Mouse (Mus musculus) CH12.LX (cell line): ENCODE measurements around the gene Rusc2. TPM values are rescaled to one million over a fixed set of nuclear protein-coding genes. Genes with fewer than 3 reads are reported as not detected.

Source experiments
- DNase-seq: peaks from one replicate; pipeline ENCODE4 v3.0.0-alpha.2; 2013; ENCODE audit errors: extremely low read depth
- H3K27ac ChIP-seq: 2 replicates; pipeline ENCODE4 v1.5.1; 2012; ENCODE audit warnings: low read depth, mild to moderate bottlenecking, control low read depth, moderate library complexity; ENCODE audit not compliant: insufficient read depth
- H3K27me3 ChIP-seq: replicated peaks from 2 replicates; pipeline ENCODE3; 2012; ENCODE audit warnings: inconsistent platforms
- H3K36me3 ChIP-seq, 2 experiments: replicated peaks in 1 of 2; 2 replicates each; pipeline versions ENCODE3 to v1.6.1; 2012; ENCODE audit warnings: inconsistent platforms in 1 of 2, low read length in 1 of 2, mild to moderate bottlenecking in 1 of 2, mixed read lengths in 1 of 2, moderate library complexity in 1 of 2; ENCODE audit not compliant: control insufficient read depth in 1 of 2, insufficient read depth in 1 of 2
- H3K4me1 ChIP-seq, 2 experiments: 2 replicates each; pipeline ENCODE4 v1.6.1; 2012; ENCODE audit warnings: inconsistent platforms in 1 of 2, moderate library complexity in 1 of 2; ENCODE audit not compliant: insufficient read depth in 2 of 2, control insufficient read depth in 1 of 2
- H3K4me2 ChIP-seq: 2 replicates; pipeline ENCODE4 v1.6.1; 2012; ENCODE audit warnings: low read depth, mild to moderate bottlenecking, control low read depth; ENCODE audit not compliant: poor library complexity, insufficient read depth, severe bottlenecking
- H3K4me3 ChIP-seq, 3 experiments: fragments of 150-350 bp in 1 of 3; sonication (generic) in 1 of 3; replicated peaks in 1 of 3; 2 replicates each; pipeline versions ENCODE3 to v1.5.1; 2011 to 2012; ENCODE audit warnings: low read depth in 2 of 3, low read length in 2 of 3, mild to moderate bottlenecking in 2 of 3, moderate library complexity in 2 of 3, control low read depth in 1 of 3, improper control_type of control experiment in 1 of 3, inconsistent platforms in 1 of 3, mixed read lengths in 1 of 3; ENCODE audit not compliant: poor library complexity in 1 of 3
- H3K79me2 ChIP-seq: replicated peaks from 2 replicates; pipeline ENCODE4 v1.6.1; 2012; ENCODE audit warnings: mild to moderate bottlenecking, moderate library complexity; ENCODE audit not compliant: control insufficient read depth, poor library complexity, insufficient read depth, severe bottlenecking; ENCODE audit errors: extremely low read depth
- H3K9ac ChIP-seq: 2 replicates; pipeline ENCODE4 v1.6.1; 2012; ENCODE audit warnings: low read depth, mild to moderate bottlenecking, control low read depth, moderate library complexity; ENCODE audit not compliant: insufficient read depth
- H3K9me3 ChIP-seq: replicated peaks from 2 replicates; pipeline ENCODE3; 2012; ENCODE audit warnings: low read length, inconsistent platforms, mixed read lengths
- BHLHE40 ChIP-seq: IDR thresholded peaks from 2 replicates; pipeline ENCODE4 v1.6.1; 2011; ENCODE audit warnings: mild to moderate bottlenecking, low read depth, low read length, improper control_type of control experiment
- CTCF ChIP-seq, 2 experiments: IDR thresholded peaks in 1 of 2; conservative IDR thresholded peaks in 1 of 2; 2 replicates each; pipeline ENCODE4 v1.5.1; 2011 to 2012; ENCODE audit warnings: low read depth in 2 of 2, low read length in 2 of 2, improper control_type of control experiment in 1 of 2, inconsistent platforms in 1 of 2, mild to moderate bottlenecking in 1 of 2, moderate library complexity in 1 of 2
- E2F4 ChIP-seq: IDR thresholded peaks from 2 replicates; pipeline ENCODE4 v1.6.1; 2011; ENCODE audit warnings: low read depth, low read length, improper control_type of control experiment; ENCODE audit not compliant: insufficient replicate concordance
- ELF1 ChIP-seq: IDR thresholded peaks from 2 replicates; pipeline ENCODE4 v1.6.1; 2014; ENCODE audit warnings: low read depth, mild to moderate bottlenecking, inconsistent platforms, low read length, improper control_type of control experiment
- EP300 ChIP-seq: IDR thresholded peaks from 2 replicates; pipeline ENCODE4 v1.6.1; 2011; ENCODE audit warnings: low read length, improper control_type of control experiment
- ETS1 ChIP-seq: conservative IDR thresholded peaks from 2 replicates; pipeline ENCODE4 v1.6.1; 2012; ENCODE audit warnings: low read depth, mild to moderate bottlenecking, inconsistent platforms, low read length, improper control_type of control experiment, moderate library complexity
- JUN ChIP-seq: IDR thresholded peaks from 2 replicates; pipeline ENCODE4 v1.6.1; 2011; ENCODE audit warnings: low read depth, mild to moderate bottlenecking, low read length, improper control_type of control experiment, moderate library complexity; ENCODE audit not compliant: insufficient read depth
- JUND ChIP-seq: conservative IDR thresholded peaks from 2 replicates; pipeline ENCODE4 v1.6.1; 2011; ENCODE audit warnings: low read depth, low read length, improper control_type of control experiment
- KAT2A ChIP-seq: IDR thresholded peaks from 2 replicates; pipeline ENCODE4 v1.6.1; 2012; ENCODE audit warnings: low read length, improper control_type of control experiment, inconsistent platforms; ENCODE audit not compliant: insufficient replicate concordance
- MAZ ChIP-seq: IDR thresholded peaks from 2 replicates; pipeline ENCODE4 v1.6.1; 2012; ENCODE audit warnings: low read depth, mild to moderate bottlenecking, inconsistent platforms, low read length, improper control_type of control experiment, moderate library complexity
- MEF2A ChIP-seq: IDR thresholded peaks from 2 replicates; pipeline ENCODE4 v1.6.1; 2014; ENCODE audit warnings: low read depth, mild to moderate bottlenecking, inconsistent platforms, low read length, improper control_type of control experiment, borderline replicate concordance
- MXI1 ChIP-seq: IDR thresholded peaks from 2 replicates; pipeline ENCODE4 v1.6.1; 2011; ENCODE audit warnings: mild to moderate bottlenecking, low read depth, low read length, improper control_type of control experiment
- PAX5 ChIP-seq: IDR thresholded peaks from 2 replicates; pipeline ENCODE4 v1.6.1; 2012; ENCODE audit warnings: low read length, inconsistent platforms, mixed read lengths
- POLR2A ChIP-seq: IDR thresholded peaks from 2 replicates; pipeline ENCODE4 v1.6.1; 2011; ENCODE audit warnings: low read depth, mild to moderate bottlenecking, improper control_type of control experiment, low read length
- POLR2AphosphoS2 ChIP-seq: IDR thresholded peaks from 2 replicates; pipeline ENCODE4 v1.6.1; 2011; ENCODE audit warnings: low read depth, low read length, improper control_type of control experiment
- RCOR1 ChIP-seq: conservative IDR thresholded peaks from 2 replicates; pipeline ENCODE4 v1.6.1; 2012; ENCODE audit warnings: low read depth, mild to moderate bottlenecking, inconsistent platforms, low read length, improper control_type of control experiment
- USF1 ChIP-seq: IDR thresholded peaks from 2 replicates; pipeline ENCODE4 v1.6.1; 2014; ENCODE audit warnings: low read depth, mild to moderate bottlenecking, inconsistent platforms, low read length, improper control_type of control experiment
- dilution Hi-C: fragments of 300-500 bp; cut with MboI; formaldehyde crosslinking; loops from 2 replicates; pipeline ENCODE4 v1.14.3; 2020; ENCODE audit warnings: low sequenced_read_pairs; ENCODE audit not compliant: extremely low pct_unique_long_range_greater_than_20kb, extremely low pct_ligation_motif_present
- in situ Hi-C: fragments of 300-500 bp; cut with MboI; formaldehyde crosslinking; loops from 3 replicates; pipeline ENCODE4 v1.14.3; 2019; ENCODE audit warnings: low sequenced_read_pairs, low pct_ligation_motif_present, low pct_unique_long_range_greater_than_20kb, mixed read lengths
- polyA plus RNA-seq: library from polyadenylated mRNA; unstranded; fragments of >175 nt; gene quantifications from 2 replicates; pipeline ENCODE4 v1.2.1, GENCODE M21; 2012; ENCODE audit warnings: low read depth; ENCODE audit not compliant: insufficient read length
- total RNA-seq, 2 experiments: library from RNA; depleted of rRNA; stranded (reverse); fragments of 300-350 nt in 1 of 2; fragments of >200 nt in 1 of 2; gene quantifications; 2 replicates each; pipeline ENCODE4 v1.2.3; 2012 to 2014

Gene Rusc2
- total and polyA plus RNA-seq, 3 experiments = not detected

DNA sequence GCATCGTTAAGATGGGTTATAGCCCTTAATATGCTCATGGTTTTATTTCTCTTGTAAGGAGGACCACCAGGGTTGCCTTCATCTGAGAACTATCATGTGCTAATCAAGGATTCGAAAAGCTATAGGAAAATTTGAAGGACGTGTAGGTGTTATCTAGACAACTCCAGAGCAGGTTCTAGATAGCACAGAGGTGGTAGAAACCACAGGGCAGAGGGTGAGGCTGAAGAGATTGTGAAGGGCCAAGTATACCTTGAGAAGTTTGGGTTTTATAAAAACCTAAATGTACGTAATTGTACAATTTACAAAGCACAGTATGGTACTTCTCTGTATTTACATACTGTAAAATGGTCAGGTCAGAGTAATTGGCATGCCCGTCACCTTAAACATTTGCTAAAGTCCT is 13.4 kb downstream of the Rusc2 start:
- Histone ChIP-seq H3K4me2 (no peak overlapping the region), H3K4me3 (no peak overlapping the region), H3K9me3 (no peaks in the 10 kb centered on the region), H3K27me3 (peaks cover 20% of the 10 kb centered on the region), H3K27ac (no peak overlapping the region), H3K79me2 (no peaks in the 10 kb centered on the region), H3K36me3 (no peaks in the 10 kb centered on the region), H3K4me1 (peaks cover under 1 to 4% of the 10 kb centered on the region in 2 experiments; a peak in 1 of 4 replicates), H3K9ac (no peak overlapping the region)
- no peak for DNase-seq
- TF ChIP-seq JUND (no peak), MEF2A (no peak), EP300 (no peak), MAZ (no peak), CTCF (conservative IDR thresholded peaks at IDR 0.05 in 1 of 2, IDR thresholded peaks at IDR 0.05 in 1 of 2; ENCODE audit: low read depth in 2 of 2, low read length in 2 of 2) (no peak), KAT2A (no peak), ELF1 (no peak)
- dilution Hi-C loops = no loop called here
- in situ Hi-C loops = no loop called here

DNA sequence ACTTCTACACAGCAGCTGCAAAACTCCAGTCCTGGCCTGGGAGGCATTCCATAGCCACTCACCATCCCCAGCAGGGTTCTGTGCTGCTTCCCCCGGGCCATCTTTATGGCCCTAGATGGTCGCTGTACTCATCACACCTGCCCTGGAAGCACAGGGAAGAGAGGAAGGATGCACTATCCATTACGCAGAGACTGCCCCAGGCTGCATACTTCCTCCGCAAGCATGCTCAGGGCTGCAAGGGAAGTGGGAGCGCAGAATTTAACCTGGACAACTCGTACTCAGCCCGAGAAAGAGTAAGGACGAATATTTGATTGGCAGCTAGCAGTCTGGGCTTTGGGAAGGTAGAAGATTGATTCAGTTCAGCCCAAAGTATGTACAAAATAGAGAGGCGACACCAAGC is 14.1 kb downstream of the Rusc2 start:
- Histone ChIP-seq H3K36me3 (no peaks in the 10 kb centered on the region), H3K9me3 (no peaks in the 10 kb centered on the region), H3K4me3 (no peak overlapping the region), H3K4me1 (peaks cover 0 to 4% of the 10 kb centered on the region in 2 experiments; a peak in 1 of 4 replicates), H3K79me2 (no peaks in the 10 kb centered on the region), H3K4me2 (no peak overlapping the region), H3K9ac (no peak overlapping the region), H3K27me3 (peaks cover 21% of the 10 kb centered on the region), H3K27ac (no peak overlapping the region)
- TF ChIP-seq BHLHE40 (no peak), MXI1 (no peak), USF1 (no peak), E2F4 (no peak), JUND (no peak), POLR2AphosphoS2 (no peak), RCOR1 (no peak), ETS1 (no peak), JUN (no peak), MEF2A (no peak), POLR2A (no peak), PAX5 (no peak), ELF1 (no peak)
- DNase-seq = no peak
- dilution Hi-C loops = no loop called here
- in situ Hi-C loops = no loop called here
